Mouse (Mus musculus) WW6 (cell line): ENCODE measurements around the gene Eml3.

Experiments
- DNase-seq: peaks from one replicate; pipeline ENCODE4 v3.0.0-alpha.2; 2013; ENCODE audit warnings: low read depth, low spot score

The Eml3 gene

GRCm38 (mm10) chr19:8914212-8914611, 15.1 kb upstream of the Eml3 start:
- no peak for DNase-seq

GRCm38 (mm10) chr19:8919000-8919399, 10.4 kb upstream of the Eml3 start:
- no peak for DNase-seq

- DNase-seq = no peak
Observed at GRCm38 (mm10) chr19:8919684-8920072, 9.7 kb upstream of the Eml3 start.

GRCm38 (mm10) chr19:8920073-8920736, 9.1 kb upstream of the Eml3 start, which contains the start of gene B3gat3:
B3gat3 (plus strand) TSS chr19:8920374.
- DNase-seq = no peak

- DNase-seq = no peak
Observed at GRCm38 (mm10) chr19:8920836-8921291, 8.5 kb upstream of the Eml3 start.

GRCm38 (mm10) chr19:8921741-8922140, 7.6 kb upstream of the Eml3 start:
- no peak for DNase-seq

GRCm38 (mm10) chr19:8926766-8927165, 2.6 kb upstream of the Eml3 start:
- DNase-seq = no peak

- no peak for DNase-seq
Observed at GRCm38 (mm10) chr19:8927891-8928525, 1.3 kb upstream of the Eml3 start.

- no peak for DNase-seq
Observed at GRCm38 (mm10) chr19:8928689-8929223, 596 bp upstream of the Eml3 start.

- DNase-seq = no peak
Observed at GRCm38 (mm10) chr19:8930117-8930516, 765 bp downstream of the Eml3 start.

GRCm38 (mm10) chr19:8930771-8931170, 1.4 kb downstream of the Eml3 start:
- no peak for DNase-seq

GRCm38 (mm10) chr19:8936736-8937135, 7.4 kb downstream of the Eml3 start:
- no peak for DNase-seq

- no peak for DNase-seq
Observed at GRCm38 (mm10) chr19:8940526-8941133, 11.3 kb downstream of the Eml3 start.

- DNase-seq = no peak
Observed at GRCm38 (mm10) chr19:8941136-8941514, 11.8 kb downstream of the Eml3 start.

GRCm38 (mm10) chr19:8941515-8942217, 12.3 kb downstream of the Eml3 start, which contains the start of gene Mta2:
Mta2 (plus strand) TSS chr19:8941875.
- peak; percentile 89 for DNase-seq

- DNase-seq = no peak
Observed at GRCm38 (mm10) chr19:8942276-8942964, 13.1 kb downstream of the Eml3 start.

GRCm38 (mm10) chr19:8943047-8943446, 13.7 kb downstream of the Eml3 start:
- DNase-seq = no peak

- no peak for DNase-seq
Observed at GRCm38 (mm10) chr19:8944062-8944461, 14.7 kb downstream of the Eml3 start.

GRCm38 (mm10) chr19:8944750-8945149, 15.4 kb downstream of the Eml3 start:
- DNase-seq = no peak

- DNase-seq = no peak
Observed at GRCm38 (mm10) chr19:8945251-8945650, 15.9 kb downstream of the Eml3 start.

GRCm38 (mm10) chr19:8946929-8947328, 17.6 kb downstream of the Eml3 start:
- DNase-seq = no peak
